ENCODE assay signal across 8 mouse cellular contexts in genomic region chr2:52675278-52675987, GRCm38 (mm10). TPM values are rescaled to one million over a fixed set of nuclear protein-coding genes. Genes with fewer than 3 reads are reported as not detected.
DNase-seq lines count a peak whose midpoint lies in the region; ATAC-seq and TF ChIP-seq lines count a peak whose summit lies in the region.

No protein-coding gene starts in this region.

- ATAC-seq in kidney, embryonic 14.5 days (ENCODE audit: low FRiP score, low TSS enrichment) = peak; percentile 37
- peak; percentile 76 for ATAC-seq in forebrain, embryonic 11.5 days (replicated peaks; ENCODE audit: low FRiP score)
- peak; percentile 67 for ATAC-seq in kidney, embryonic 16.5 days (ENCODE audit: low FRiP score, low TSS enrichment)
- ATAC-seq in midbrain, postnatal 0 days (ENCODE audit: low FRiP score) = peak; percentile 62

- under 1% methylated on average over 36 of the region's 42 CpGs for WGBS in kidney, embryonic 14.5 days
- WGBS in forebrain, embryonic 11.5 days = 1% methylated on average over 39 of the region's 42 CpGs
- WGBS in kidney, embryonic 16.5 days = 1% methylated on average over 41 of the region's 42 CpGs
- under 1% methylated on average over 32 of the region's 42 CpGs for WGBS in midbrain, postnatal 0 days

- no peak for TF ChIP-seq CTCF in midbrain, postnatal 0 days (IDR thresholded peaks at IDR 0.05)

- H3K36me3 ChIP-seq in kidney, embryonic 14.5 days (ENCODE audit: control insufficient read depth, insufficient read depth, low read length) = no peaks in the 10 kb centered on the region
- H3K36me3 ChIP-seq in forebrain, embryonic 11.5 days (ENCODE audit: control insufficient read depth, insufficient read depth, low read length) = no peaks in the 10 kb centered on the region
- H3K36me3 ChIP-seq in kidney, embryonic 16.5 days (ENCODE audit: insufficient read depth, low read length) = no peaks in the 10 kb centered on the region
- H3K36me3 ChIP-seq in midbrain, postnatal 0 days (ENCODE audit: insufficient read depth, low read length) = no peaks in the 10 kb centered on the region

- peak overlapping the region; percentile 84 for H3K4me2 ChIP-seq in kidney, embryonic 14.5 days (replicated peaks; ENCODE audit: low read depth, low read length)
- H3K4me2 ChIP-seq in forebrain, embryonic 11.5 days (ENCODE audit: low read depth, low read length, severe bottlenecking) = peak overlapping the region; percentile 99
- peak overlapping the region; percentile 82 for H3K4me2 ChIP-seq in kidney, embryonic 16.5 days (replicated peaks; ENCODE audit: low read depth, low read length)
- peak overlapping the region; percentile 84 for H3K4me2 ChIP-seq in midbrain, postnatal 0 days (ENCODE audit: low read depth, low read length, poor library complexity, severe bottlenecking)

- peak overlapping the region; percentile 70 for H3K4me3 ChIP-seq in kidney, embryonic 14.5 days (ENCODE audit: low read length)
- H3K4me3 ChIP-seq in forebrain, embryonic 11.5 days (ENCODE audit: low read depth, low read length) = peak overlapping the region; percentile 64
- H3K4me3 ChIP-seq in kidney, embryonic 16.5 days (ENCODE audit: low read length) = peak overlapping the region; percentile 71
- H3K4me3 ChIP-seq in midbrain, postnatal 0 days (ENCODE audit: low read depth, low read length) = peak overlapping the region; percentile 74

- no peak for DNase-seq in kidney, adult 11 months
- DNase-seq in ZHBTc4 (ENCODE audit: low read depth, low spot score) = peak; percentile 23
- no peak for DNase-seq in forebrain, embryonic 11.5 days (ENCODE audit: low spot score)
- DNase-seq in midbrain, postnatal 0 days (ENCODE audit: low spot score) = no peak
- DNase-seq in left cerebral cortex, adult 18-20 months (ENCODE audit: low spot score in 2 of 2) = no peak
- no peak for DNase-seq in left cerebral cortex, adult 9 months (ENCODE audit: low spot score in 2 of 2)

- H3K4me1 ChIP-seq in kidney, embryonic 14.5 days (ENCODE audit: control insufficient read depth, insufficient read depth, low read length) = peaks cover 7% of the 10 kb centered on the region; the same call in 1 of the 2 replicates
- H3K4me1 ChIP-seq in forebrain, embryonic 11.5 days (replicated peaks; ENCODE audit: control insufficient read depth, insufficient read depth, low read length) = peaks cover 8% of the 10 kb centered on the region; the same call in 1 of the 2 replicates
- peaks cover 15% of the 10 kb centered on the region; the same call in 1 of the 2 replicates for H3K4me1 ChIP-seq in kidney, embryonic 16.5 days (ENCODE audit: insufficient read depth, low read length)
- H3K4me1 ChIP-seq in midbrain, postnatal 0 days (ENCODE audit: insufficient read depth, low read length) = peaks cover 3% of the 10 kb centered on the region; the same call in 1 of the 2 replicates

- peak overlapping the region; percentile 80; the same call in 1 of the 2 replicates for H3K27ac ChIP-seq in kidney, embryonic 14.5 days (ENCODE audit: low read depth, low read length)
- H3K27ac ChIP-seq in forebrain, embryonic 11.5 days (ENCODE audit: low read depth, low read length) = no peak overlapping the region
- H3K27ac ChIP-seq in kidney, embryonic 16.5 days (ENCODE audit: low read length) = 0 out of 2 replicates have a peak overlapping the region, but pooled peaks have one; percentile 29
- peak overlapping the region; percentile 59 for H3K27ac ChIP-seq in midbrain, postnatal 0 days (ENCODE audit: low read depth, low read length)

- H3K9me3 ChIP-seq in kidney, embryonic 14.5 days (ENCODE audit: control insufficient read depth, low read length) = no peaks in the 10 kb centered on the region
- H3K9me3 ChIP-seq in forebrain, embryonic 11.5 days (ENCODE audit: control insufficient read depth, low read length) = no peaks in the 10 kb centered on the region
- no peaks in the 10 kb centered on the region for H3K9me3 ChIP-seq in kidney, embryonic 16.5 days (ENCODE audit: low read length)
- H3K9me3 ChIP-seq in midbrain, postnatal 0 days (ENCODE audit: low read length) = no peaks in the 10 kb centered on the region

- H3K27me3 ChIP-seq in kidney, embryonic 14.5 days (ENCODE audit: control insufficient read depth, insufficient read depth, low read length) = peaks cover 12% of the 10 kb centered on the region
- H3K27me3 ChIP-seq in forebrain, embryonic 11.5 days (ENCODE audit: control insufficient read depth, insufficient read depth, low read length) = peaks cover 12% of the 10 kb centered on the region
- H3K27me3 ChIP-seq in kidney, embryonic 16.5 days (ENCODE audit: insufficient read depth, low read length) = peaks cover 16% of the 10 kb centered on the region
- 0 out of 2 replicates have a peak, but pooled peaks cover 5% of the 10 kb centered on the region for H3K27me3 ChIP-seq in midbrain, postnatal 0 days (ENCODE audit: insufficient read depth, low read length)

- peak overlapping the region; percentile 70 for H3K9ac ChIP-seq in kidney, embryonic 14.5 days (ENCODE audit: low read depth, low read length)
- peak overlapping the region; percentile 77 for H3K9ac ChIP-seq in forebrain, embryonic 11.5 days (ENCODE audit: low read length)
- H3K9ac ChIP-seq in kidney, embryonic 16.5 days (replicated peaks; ENCODE audit: low read length) = peak overlapping the region; percentile 78
- H3K9ac ChIP-seq in midbrain, postnatal 0 days (replicated peaks; ENCODE audit: low read length, poor library complexity, severe bottlenecking) = peak overlapping the region; percentile 80

RNA-seq across cellular contexts. Expression of gene Cacnb4, which starts 1.2 kb away (rescaled TPM):
- 4.2 and 4.3 TPM in 2 replicates for polyA plus RNA-seq in kidney, embryonic 14.5 days (2014; fragmentation: Nextera tagmentation; extraction: Ambion mirVana)
- 2.6 and 3.5 TPM in 2 replicates for polyA plus RNA-seq in forebrain, embryonic 11.5 days (2014; fragmentation: Nextera tagmentation; extraction: Ambion mirVana)
- 2.0 and 3.1 TPM in 2 replicates for polyA plus RNA-seq in kidney, embryonic 16.5 days (2015; fragmentation: Nextera tagmentation; extraction: Ambion mirVana)
- 12.5 and 15.7 TPM in 2 replicates for total RNA-seq in midbrain, postnatal 0 days (2014; rRNA removed)
- 13.3 and 14.0 TPM in 2 replicates for polyA plus RNA-seq in midbrain, postnatal 0 days (2015; fragmentation: Nextera tagmentation; extraction: Ambion mirVana)
- 100 to 1,000 TPM; 159 to 162 TPM for total RNA-seq in left cerebral cortex, adult 18-20 months (2021)
